Mouse (Mus musculus): ENCODE results near the gene Gm3047. TPM values are rescaled to one million over a fixed set of nuclear protein-coding genes. Genes with fewer than 3 reads are reported as not detected.

The Gm3047 gene
- polyA plus RNA-seq (2014; fragmentation: Illumina TruSeq; extraction: RNeasy Lipid Tissue Mini Kit (QIAGEN cat#74804); ENCODE audit: insufficient read depth, low read depth, low replicate concordance), result not detected

GRCm38 (mm10) chr14:4555105-4555504 is at the start of gene Gm3047:
Gene Gm3047 (plus strand): TSS chr14:4555405.

Other genes starting within 250 kb of the Gm3047 start
- gene Gm3149, start 238.1 kb upstream of the Gm3047 start, polyA plus RNA-seq (2014; fragmentation: Illumina TruSeq; extraction: RNeasy Lipid Tissue Mini Kit (QIAGEN cat#74804); ENCODE audit: insufficient read depth, low read depth, low replicate concordance), result not detected
- not detected for gene 2610042L04Rik, start 220.6 kb upstream of the Gm3047 start, polyA plus RNA-seq (2014; fragmentation: Illumina TruSeq; extraction: RNeasy Lipid Tissue Mini Kit (QIAGEN cat#74804); ENCODE audit: insufficient read depth, low read depth, low replicate concordance)
- gene Gm3159, start 157.9 kb upstream of the Gm3047 start, polyA plus RNA-seq (2014; fragmentation: Illumina TruSeq; extraction: RNeasy Lipid Tissue Mini Kit (QIAGEN cat#74804); ENCODE audit: insufficient read depth, low read depth, low replicate concordance), result not detected
- gene Gm3164, start 140.0 kb upstream of the Gm3047 start, polyA plus RNA-seq (2014; fragmentation: Illumina TruSeq; extraction: RNeasy Lipid Tissue Mini Kit (QIAGEN cat#74804); ENCODE audit: insufficient read depth, low read depth, low replicate concordance), result not detected
- gene Gm3173, start 124.4 kb upstream of the Gm3047 start, polyA plus RNA-seq (2014; fragmentation: Illumina TruSeq; extraction: RNeasy Lipid Tissue Mini Kit (QIAGEN cat#74804); ENCODE audit: insufficient read depth, low read depth, low replicate concordance), result not detected
- not detected for gene Gm3182, start 73.7 kb upstream of the Gm3047 start, polyA plus RNA-seq (2014; fragmentation: Illumina TruSeq; extraction: RNeasy Lipid Tissue Mini Kit (QIAGEN cat#74804); ENCODE audit: insufficient read depth, low read depth, low replicate concordance)
- not detected for gene Gm8159, start 76.9 kb downstream of the Gm3047 start, polyA plus RNA-seq (2014; fragmentation: Illumina TruSeq; extraction: RNeasy Lipid Tissue Mini Kit (QIAGEN cat#74804); ENCODE audit: insufficient read depth, low read depth, low replicate concordance)
- not detected for gene Gm3239, start 108.8 kb downstream of the Gm3047 start, polyA plus RNA-seq (2014; fragmentation: Illumina TruSeq; extraction: RNeasy Lipid Tissue Mini Kit (QIAGEN cat#74804); ENCODE audit: insufficient read depth, low read depth, low replicate concordance)
- not detected for gene Gm7876, start 153.8 kb downstream of the Gm3047 start, polyA plus RNA-seq (2014; fragmentation: Illumina TruSeq; extraction: RNeasy Lipid Tissue Mini Kit (QIAGEN cat#74804); ENCODE audit: insufficient read depth, low read depth, low replicate concordance)
- gene Gm3252, start 171.4 kb downstream of the Gm3047 start, polyA plus RNA-seq (2014; fragmentation: Illumina TruSeq; extraction: RNeasy Lipid Tissue Mini Kit (QIAGEN cat#74804); ENCODE audit: insufficient read depth, low read depth, low replicate concordance), result not detected
- gene Gm9602, start 220.9 kb downstream of the Gm3047 start, polyA plus RNA-seq (2014; fragmentation: Illumina TruSeq; extraction: RNeasy Lipid Tissue Mini Kit (QIAGEN cat#74804); ENCODE audit: insufficient read depth, low read depth, low replicate concordance), result not detected